Mouse (Mus musculus) liver, postnatal 0 days (tissue): Measurements from ENCODE around the gene Pard3. TPM values are rescaled to one million over a fixed set of nuclear protein-coding genes. Genes with fewer than 3 reads are reported as not detected.

Experiments used
- ATAC-seq: fragments of 200-750 bp; cut with Nextera tagmentation; 2 replicates; pipeline ENCODE4 v1.8.0; 2017; ENCODE audit warnings: mild to moderate bottlenecking, moderate library complexity
- DNase-seq: peaks from one replicate; pipeline ENCODE4 v3.0.0-alpha.2; 2016
- H3K27ac ChIP-seq: fragments of 300-500 bp; sonication (generic); 2 replicates; pipeline ENCODE4 v1.5.1; 2014; ENCODE audit warnings: antibody characterized with exemption, moderate library complexity, mild to moderate bottlenecking, low read depth
- H3K27me3 ChIP-seq: fragments of 300-500 bp; sonication (generic); 2 replicates; pipeline ENCODE4 v1.6.1; 2014; ENCODE audit warnings: low read length, control low read depth, mixed read lengths; ENCODE audit not compliant: insufficient read depth
- H3K36me3 ChIP-seq: fragments of 300-500 bp; sonication (generic); replicated peaks from 2 replicates; pipeline ENCODE4 v1.6.1; 2014; ENCODE audit warnings: mild to moderate bottlenecking, control low read depth, low read length, moderate library complexity, mixed read lengths; ENCODE audit not compliant: insufficient read depth
- H3K4me1 ChIP-seq: fragments of 300-500 bp; sonication (generic); 2 replicates; pipeline ENCODE4 v1.6.1; 2014; ENCODE audit warnings: antibody characterized with exemption, mild to moderate bottlenecking, control low read depth; ENCODE audit not compliant: insufficient read depth
- H3K4me2 ChIP-seq: fragments of 300-500 bp; sonication (generic); 2 replicates; pipeline ENCODE4 v1.6.1; 2014; ENCODE audit warnings: low read depth, mild to moderate bottlenecking, low read length, moderate library complexity, mixed read lengths
- H3K4me3 ChIP-seq: fragments of 300-500 bp; sonication (generic); 2 replicates; pipeline ENCODE4 v1.5.1; 2014; ENCODE audit warnings: low read depth, low read length
- H3K9ac ChIP-seq: fragments of 300-500 bp; sonication (generic); replicated peaks from 2 replicates; pipeline ENCODE4 v1.6.1; 2014; ENCODE audit warnings: mild to moderate bottlenecking, moderate library complexity
- H3K9me3 ChIP-seq: fragments of 300-500 bp; sonication (generic); 2 replicates; pipeline ENCODE4 v1.6.1; 2016; ENCODE audit warnings: mild to moderate bottlenecking, control low read depth, low read length, mixed read lengths
- CTCF ChIP-seq: sonication (generic); IDR thresholded peaks from 2 replicates; pipeline ENCODE4 v1.5.1; 2016; ENCODE audit warnings: antibody characterized with exemption, low read depth
- EP300 ChIP-seq: IDR thresholded peaks from 2 replicates; pipeline ENCODE4 v1.6.1; 2016; ENCODE audit warnings: antibody characterized with exemption, low read depth, mild to moderate bottlenecking
- WGBS: fragments of 180-500 bp; shearing (Covaris S2); extraction: QIAGEN DNeasy Blood & Tissue Kit; methylation state at CpG from one replicate; pipeline ENCODE4 v1.1.7; 2014; ENCODE audit not compliant: insufficient replicate concordance; 5-methylcytosine and 5-hydroxymethylcytosine counted together
- polyA plus RNA-seq: library from polyadenylated mRNA; unstranded; fragments of >200 nt; fragmentation: Nextera tagmentation; extraction: Ambion mirVana; gene quantifications from 2 replicates; pipeline ENCODE4 v1.2.1, GENCODE M21; 2015

The Pard3 gene
- polyA plus RNA-seq, 1 experiment from 2014 or later = 10.2 TPM

- TF ChIP-seq EP300 (no peak), CTCF (no peak)
- no peak overlapping the region for H3K27ac ChIP-seq
- DNase-seq (no peak), ATAC-seq (no peak)
- no peak overlapping the region for H3K9ac ChIP-seq
- no peaks in the 10 kb centered on the region for H3K9me3 ChIP-seq
- H3K4me2 ChIP-seq = no peak overlapping the region
- H3K4me1 ChIP-seq = no peaks in the 10 kb centered on the region
- no peak overlapping the region for H3K4me3 ChIP-seq
- 64% methylated on average over 3 of the region's 3 CpGs for WGBS
- no peaks in the 10 kb centered on the region for H3K36me3 ChIP-seq
- H3K27me3 ChIP-seq = no peaks in the 10 kb centered on the region
These were observed 107.2 kb downstream of the Pard3 start for GRCm38 (mm10) chr8:127170930-127171329.

- Histone ChIP-seq H3K27me3 (no peaks in the 10 kb centered on the region), H3K27ac (no peak overlapping the region), H3K9ac (no peak overlapping the region), H3K36me3 (no peaks in the 10 kb centered on the region), H3K4me2 (no peak overlapping the region), H3K9me3 (no peaks in the 10 kb centered on the region), H3K4me3 (no peak overlapping the region), H3K4me1 (no peaks in the 10 kb centered on the region)
- ATAC-seq (no peak), DNase-seq (no peak)
- no peak for TF ChIP-seq CTCF
- no peak for TF ChIP-seq EP300
- WGBS = 65% methylated on average over 5 of the region's 5 CpGs
These were observed 109.8 kb downstream of the Pard3 start for GRCm38 (mm10) chr8:127173483-127173882.

- H3K36me3 ChIP-seq = no peaks in the 10 kb centered on the region
- H3K4me1 ChIP-seq = no peaks in the 10 kb centered on the region
- no peak overlapping the region for H3K4me2 ChIP-seq
- H3K9ac ChIP-seq = no peak overlapping the region
- ATAC-seq (no peak), DNase-seq (no peak)
- H3K27me3 ChIP-seq = no peaks in the 10 kb centered on the region
- H3K27ac ChIP-seq = no peak overlapping the region
- 82% methylated on average over 6 of the region's 6 CpGs for WGBS
- no peak overlapping the region for H3K4me3 ChIP-seq
- no peak for TF ChIP-seq CTCF
- no peak for TF ChIP-seq EP300
- no peaks in the 10 kb centered on the region for H3K9me3 ChIP-seq
These were observed 110.7 kb downstream of the Pard3 start for GRCm38 (mm10) chr8:127174411-127174810.

- no peaks in the 10 kb centered on the region for H3K4me1 ChIP-seq
- TF ChIP-seq CTCF (no peak), EP300 (no peak)
- H3K27ac ChIP-seq = no peak overlapping the region
- no peaks in the 10 kb centered on the region for H3K9me3 ChIP-seq
- no peaks in the 10 kb centered on the region for H3K36me3 ChIP-seq
- no peaks in the 10 kb centered on the region for H3K27me3 ChIP-seq
- H3K9ac ChIP-seq = no peak overlapping the region
- no peak overlapping the region for H3K4me3 ChIP-seq
- H3K4me2 ChIP-seq = no peak overlapping the region
- DNase-seq (no peak), ATAC-seq (no peak)
- WGBS = 63% methylated on average over 6 of the region's 6 CpGs
These were observed 111.6 kb downstream of the Pard3 start for GRCm38 (mm10) chr8:127175160-127175836.

- TF ChIP-seq CTCF = peak; percentile 66
- no peak for TF ChIP-seq EP300
- H3K36me3 ChIP-seq = no peaks in the 10 kb centered on the region
- no peak overlapping the region for H3K4me3 ChIP-seq
- ATAC-seq (no peak), DNase-seq (no peak)
- no peak overlapping the region for H3K9ac ChIP-seq
- no peak overlapping the region for H3K27ac ChIP-seq
- no peaks in the 10 kb centered on the region for H3K27me3 ChIP-seq
- no peak overlapping the region for H3K4me2 ChIP-seq
- H3K9me3 ChIP-seq = no peaks in the 10 kb centered on the region
- peaks cover 13% of the 10 kb centered on the region; the same call in 1 of the 2 replicates for H3K4me1 ChIP-seq
- WGBS = 51% methylated on average over 4 of the region's 4 CpGs
These were observed 114.9 kb downstream of the Pard3 start for GRCm38 (mm10) chr8:127178634-127179033.

- H3K4me1 ChIP-seq = peaks cover 17% of the 10 kb centered on the region; the same call in 1 of the 2 replicates
- no peak for TF ChIP-seq EP300
- TF ChIP-seq CTCF = no peak
- no peaks in the 10 kb centered on the region for H3K27me3 ChIP-seq
- no peak overlapping the region for H3K4me2 ChIP-seq
- DNase-seq (no peak), ATAC-seq (no peak)
- H3K27ac ChIP-seq = no peak overlapping the region
- WGBS = 56% methylated on average over 3 of the region's 3 CpGs
- no peaks in the 10 kb centered on the region for H3K36me3 ChIP-seq
- no peaks in the 10 kb centered on the region for H3K9me3 ChIP-seq
- H3K9ac ChIP-seq = no peak overlapping the region
- no peak overlapping the region for H3K4me3 ChIP-seq
These were observed 117.6 kb downstream of the Pard3 start for GRCm38 (mm10) chr8:127181246-127181645.

- Histone ChIP-seq H3K4me2 (no peak overlapping the region), H3K9me3 (no peaks in the 10 kb centered on the region), H3K9ac (no peak overlapping the region), H3K27ac (no peak overlapping the region), H3K27me3 (no peaks in the 10 kb centered on the region), H3K4me1 (peaks cover 19% of the 10 kb centered on the region; the same call in 1 of the 2 replicates), H3K36me3 (no peaks in the 10 kb centered on the region), H3K4me3 (no peak overlapping the region)
- DNase-seq (no peak), ATAC-seq (no peak)
- WGBS = 68% methylated on average over 3 of the region's 3 CpGs
- TF ChIP-seq CTCF = no peak
- no peak for TF ChIP-seq EP300
These were observed 118.4 kb downstream of the Pard3 start for GRCm38 (mm10) chr8:127182065-127182464.
